ENCODE assay signal across 11 mouse cellular contexts in the genomic region with DNA sequence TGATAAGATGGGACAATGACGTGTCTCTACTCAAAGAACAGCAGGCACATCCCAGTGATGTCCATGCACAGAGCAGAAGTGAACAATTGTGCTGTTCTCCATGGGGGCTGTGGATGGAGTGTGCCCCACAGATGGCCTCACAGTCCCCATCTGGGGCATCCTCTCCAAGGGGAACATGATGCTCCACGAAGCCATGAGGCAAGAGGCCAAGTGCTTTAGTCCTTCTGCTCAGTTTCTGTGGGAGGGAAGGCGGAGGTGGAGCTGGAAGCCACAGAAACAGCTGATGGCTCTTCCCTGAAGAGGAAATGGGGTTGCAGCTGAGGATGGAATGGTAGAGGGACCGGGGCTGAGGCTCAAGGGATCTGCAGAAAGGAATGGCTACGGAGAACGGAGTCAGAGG.
DNase-seq lines count a peak whose midpoint lies in the region.
"Had no signal": no experiment of that assay in that cellular context is flagged by ENCODE, and none has a peak within 500 bp of the region (broad histone marks: within the 10 kb centered on the region; RNA-seq: fewer than 3 reads in every experiment).

No protein-coding gene starts in this region.

- intact Hi-C loops in left cerebral cortex, postnatal 10 days (cut with DNase I) = no loop called here

- peak; percentile 22 for DNase-seq in left cerebral cortex, adult 11 months (ENCODE audit: low spot score)
- DNase-seq in left cerebral cortex, postnatal 10 days (ENCODE audit: extremely low spot score in 1 of 2, low spot score in 2 of 2) = no peak
- DNase-seq in cerebellum, postnatal 10 days = peak; percentile 86 to 88
- DNase-seq in layer of hippocampus, postnatal 14 days (ENCODE audit: low spot score in 2 of 2) = peak; percentile 71 to 89
- DNase-seq in right cerebral cortex, postnatal 36 days (ENCODE audit: low spot score in 2 of 2) = peak; percentile 31 to 50
- DNase-seq in thymus, adult 18-20 months = no peak
- DNase-seq in thymus, postnatal 25 days = no peak
- DNase-seq in ovary, postnatal 10 days (ENCODE audit: low spot score) = no peak
- DNase-seq: adrenal gland, postnatal 14 days; kidney, postnatal 10 days; liver had no signal

Comparison
In these comparisons a context has a peak if more than half of its experiments do, and no peak if none do; other contexts are left out.
1. DNase-seq: peak in left cerebral cortex, adult 11 months (single experiment), cerebellum, postnatal 10 days (2 of 2), layer of hippocampus, postnatal 14 days (2 of 2) and right cerebral cortex, postnatal 36 days (2 of 2); none in left cerebral cortex, postnatal 10 days (0 of 2), thymus, adult 18-20 months (0 of 2), thymus, postnatal 25 days (single experiment) and ovary, postnatal 10 days (single experiment).